Mouse (Mus musculus) heart, adult 2 months (tissue): ENCODE measurements around the gene Camta1.

Source experiments
- CTCF ChIP-seq: fragments of 200-600 bp; IDR thresholded peaks from 2 replicates; pipeline ENCODE4 v1.8.1; 2022; ENCODE audit warnings: antibody characterized with exemption, mild to moderate bottlenecking, moderate library complexity
- POLR2A ChIP-seq: fragments of 200-500 bp; IDR thresholded peaks from 2 replicates; pipeline ENCODE4 v1.6.1; 2011; ENCODE audit warnings: mild to moderate bottlenecking, low read depth, low read length, control low read depth; ENCODE audit not compliant: insufficient read depth

DNA sequence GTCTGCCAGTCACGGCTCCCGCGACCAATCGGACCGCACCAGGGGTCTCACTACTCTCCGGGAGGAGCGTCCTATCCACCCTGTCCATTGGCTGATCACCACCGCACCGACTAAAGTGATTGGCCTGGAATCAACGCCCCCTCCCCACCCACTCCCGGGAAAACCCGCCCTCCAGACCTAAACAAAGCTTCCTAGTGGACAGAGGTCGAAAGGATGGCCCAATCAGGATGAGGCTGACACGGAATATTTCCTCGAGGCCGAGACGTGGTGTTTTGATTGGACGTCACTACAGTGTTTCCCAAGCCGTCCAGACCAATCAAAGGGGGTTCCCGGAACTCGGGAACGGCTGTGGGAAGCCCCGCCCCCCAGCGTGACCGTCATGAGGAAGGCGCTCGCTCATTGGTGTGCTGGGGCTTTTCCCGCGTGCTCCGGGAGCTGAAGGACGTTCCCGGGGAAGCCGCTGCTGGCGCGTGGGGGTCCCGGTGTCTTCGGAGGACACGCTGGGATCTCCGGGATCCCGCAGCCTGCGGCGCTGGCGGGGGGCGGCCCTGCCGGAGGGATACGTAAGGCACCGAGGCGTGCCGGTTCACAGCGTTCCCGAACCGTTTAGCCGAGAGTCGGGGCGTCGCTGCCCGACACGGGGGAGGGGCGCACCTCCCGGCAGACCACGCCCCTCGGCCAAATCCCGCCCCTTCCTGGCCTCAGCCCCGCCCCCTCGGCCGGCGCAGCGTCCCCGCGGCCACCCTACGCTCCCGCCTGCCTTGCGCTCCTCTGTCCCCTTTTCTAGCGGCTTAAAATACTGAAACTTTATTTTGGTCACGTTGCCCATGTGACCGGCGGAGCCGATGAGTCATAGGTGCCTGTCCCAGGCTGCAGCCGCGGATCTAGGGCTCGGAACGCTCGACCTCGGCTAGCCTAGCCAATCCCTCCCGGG, at the start of gene Camta1:
- TF ChIP-seq POLR2A = peak; percentile 84
- TF ChIP-seq CTCF = no peak
